Mouse (Mus musculus) left cerebral cortex, adult 8-10 months (tissue): ENCODE results near the gene Arl6ip1. TPM values are rescaled to one million over a fixed set of nuclear protein-coding genes. Genes with fewer than 3 reads are reported as not detected.
"Not testable (repeated sequence)": the region's sequence is repeated elsewhere in the genome, so short reads cannot be mapped to it uniquely, and the experiment has no call there.

ENCODE experiments used
- DNase-seq, 2 experiments: peaks; one replicate each; pipeline ENCODE4 v3.0.0; 2022; ENCODE audit warnings: low spot score in 2 of 2
- total RNA-seq, 4 experiments: library from RNA; stranded (reverse); gene quantifications; 2 replicates each; pipeline ENCODE4 v1.2.4; 2022

Arl6ip1 gene
- 100 to 1,000 TPM; 242 to 291 (median 261) TPM for total RNA-seq

- peak; percentile 92 to 97 for DNase-seq
Measured at GRCm38 (mm10) chr7:118129430-118130041, at the start of gene Arl6ip1. TSS of gene Arl6ip1 (minus strand) at chr7:118129662.

- no peak for DNase-seq
Measured at GRCm38 (mm10) chr7:118175821-118176355, 46.4 kb upstream of the Arl6ip1 start.

GRCm38 (mm10) chr7:118170125-118170524 is 40.7 kb upstream of the Arl6ip1 start:
- DNase-seq = not testable (repeated sequence)

GRCm38 (mm10) chr7:118163006-118163405 is 33.5 kb upstream of the Arl6ip1 start:
- DNase-seq = no peak

- peak in 1 of 2 experiments; percentile 62 for DNase-seq
Measured at GRCm38 (mm10) chr7:118160121-118160520, 30.7 kb upstream of the Arl6ip1 start.

- no peak for DNase-seq
Measured at GRCm38 (mm10) chr7:118156461-118156860, 27.0 kb upstream of the Arl6ip1 start.

- DNase-seq = peak in 1 of 2 experiments; percentile 31
Measured at GRCm38 (mm10) chr7:118154150-118154549, 24.7 kb upstream of the Arl6ip1 start.

- DNase-seq = no peak
Measured at GRCm38 (mm10) chr7:118143602-118144001, 14.1 kb upstream of the Arl6ip1 start.

GRCm38 (mm10) chr7:118143123-118143522 is 13.7 kb upstream of the Arl6ip1 start:
- DNase-seq = no peak

GRCm38 (mm10) chr7:118141271-118141670 is 11.8 kb upstream of the Arl6ip1 start:
- no peak for DNase-seq

- no peak for DNase-seq
Measured at GRCm38 (mm10) chr7:118135128-118135527, 5.7 kb upstream of the Arl6ip1 start.

- DNase-seq = no peak
Measured at GRCm38 (mm10) chr7:118128925-118129429, 485 bp downstream of the Arl6ip1 start.

- DNase-seq = no peak
Measured at GRCm38 (mm10) chr7:118126219-118126875, 3.1 kb downstream of the Arl6ip1 start.

GRCm38 (mm10) chr7:118125736-118126135 is 3.7 kb downstream of the Arl6ip1 start:
- DNase-seq = no peak

GRCm38 (mm10) chr7:118123512-118124411 is 5.7 kb downstream of the Arl6ip1 start:
- DNase-seq = no peak

- no peak for DNase-seq
Measured at GRCm38 (mm10) chr7:118122235-118122634, 7.2 kb downstream of the Arl6ip1 start.

GRCm38 (mm10) chr7:118120654-118121053 is 8.8 kb downstream of the Arl6ip1 start:
- no peak for DNase-seq

- no peak for DNase-seq
Measured at GRCm38 (mm10) chr7:118119946-118120345, 9.5 kb downstream of the Arl6ip1 start.

- DNase-seq = no peak
Measured at GRCm38 (mm10) chr7:118119142-118119541, 10.3 kb downstream of the Arl6ip1 start.

- DNase-seq = no peak
Measured at GRCm38 (mm10) chr7:118118426-118118825, 11.0 kb downstream of the Arl6ip1 start.

GRCm38 (mm10) chr7:118117539-118118210 is 11.8 kb downstream of the Arl6ip1 start:
- DNase-seq = no peak
